Mouse (Mus musculus) cerebellum, adult 9-11 months (tissue): ENCODE results near the gene 4931429L15Rik.

Experiments
- DNase-seq: peaks from one replicate; pipeline ENCODE4 v3.0.0; 2022

The 4931429L15Rik gene

DNA sequence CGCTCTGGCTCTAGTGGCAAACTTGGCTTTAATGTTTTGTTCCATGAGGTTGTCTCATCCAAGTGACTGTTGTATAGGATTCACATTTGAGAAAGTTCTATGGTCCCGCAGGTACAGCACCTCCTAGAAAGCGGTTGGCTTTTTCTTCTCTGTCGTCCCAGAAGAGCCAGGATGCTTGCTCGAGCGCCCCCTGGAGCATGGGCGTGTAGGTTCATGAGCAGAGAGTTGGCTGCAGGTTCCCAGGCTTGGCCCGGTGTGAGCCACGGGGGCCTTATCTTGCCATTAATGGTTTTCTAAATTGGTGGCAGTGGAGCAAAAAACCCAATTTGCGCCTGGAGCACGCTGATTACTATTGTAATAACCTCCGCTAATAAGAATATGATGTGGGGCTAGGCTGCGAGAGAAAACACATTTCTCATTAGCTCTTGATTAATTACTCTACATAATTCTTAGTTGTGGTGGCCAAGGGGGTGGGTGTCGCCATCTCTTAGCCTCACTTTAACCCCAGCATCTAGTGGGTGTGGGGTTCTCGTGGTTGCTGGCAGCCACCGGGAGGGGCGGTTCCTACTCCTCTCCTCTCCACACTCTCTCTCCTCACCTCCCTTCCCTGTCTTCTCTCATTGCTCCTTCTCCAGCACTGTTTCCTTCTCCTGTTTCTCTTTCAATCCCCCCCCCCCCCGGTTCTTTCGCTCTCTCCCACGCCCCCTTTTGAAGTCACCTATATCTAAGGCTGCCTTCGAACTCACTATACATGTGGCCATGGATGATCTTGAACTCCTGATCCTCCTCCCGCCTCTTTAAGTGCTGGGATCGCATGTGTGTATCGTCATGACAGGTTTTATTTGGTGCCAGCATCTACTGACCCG is 8.2 kb upstream of the 4931429L15Rik start:
- DNase-seq = peak; percentile 48

DNA sequence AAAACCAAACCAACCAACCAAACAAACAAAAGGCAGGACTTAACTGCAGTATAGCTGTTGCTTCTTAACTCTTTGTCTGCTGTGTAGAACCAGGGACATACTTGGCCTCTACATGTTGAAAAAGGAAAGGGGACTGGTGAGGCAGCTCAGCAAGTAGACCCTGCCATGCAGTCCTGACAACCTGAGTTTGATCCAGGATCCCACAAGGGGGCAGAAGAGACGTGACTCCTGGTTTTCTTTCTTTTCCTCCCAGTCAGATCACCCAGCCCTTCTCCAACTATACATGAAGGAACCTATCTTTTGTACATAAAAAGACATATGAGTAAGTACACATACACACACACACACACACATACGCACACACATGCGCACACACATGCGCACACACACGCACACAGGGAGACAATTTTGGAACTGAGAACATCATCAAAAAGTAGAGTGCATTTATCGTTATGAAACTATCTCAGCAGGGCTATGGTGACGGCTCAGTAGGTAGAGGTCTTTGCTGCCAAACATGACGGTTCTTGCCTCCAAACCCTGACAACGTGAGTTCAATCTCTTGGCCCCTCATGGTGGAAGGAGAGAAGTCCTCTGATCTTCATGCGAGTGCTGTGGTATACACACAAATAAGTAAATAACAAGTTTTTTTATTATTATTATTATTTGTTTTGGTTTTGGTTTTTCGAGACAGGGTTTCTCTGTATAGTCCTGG is 7.1 kb upstream of the 4931429L15Rik start:
- peak; percentile 24 for DNase-seq

DNA sequence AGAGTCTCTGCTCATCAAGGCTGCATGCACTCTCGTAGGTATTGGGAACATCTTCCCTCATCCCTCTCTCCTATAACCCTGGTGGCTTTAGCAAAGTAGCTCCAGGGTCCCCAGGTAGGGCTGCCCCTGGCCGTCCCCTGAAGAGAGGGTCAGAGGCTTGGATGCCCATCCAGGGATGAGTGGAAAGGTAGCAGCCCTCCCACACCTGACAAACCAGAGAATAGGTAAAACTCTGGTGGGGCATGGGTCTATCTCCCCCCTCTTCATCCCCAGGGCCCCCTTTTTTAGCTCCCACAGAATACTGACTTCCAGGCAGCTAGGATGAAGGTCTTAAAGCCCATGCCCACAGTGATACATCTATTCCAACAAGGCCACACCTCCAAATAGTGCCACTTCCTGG is 675 bp upstream of the 4931429L15Rik start:
- DNase-seq = peak; percentile 0

DNA sequence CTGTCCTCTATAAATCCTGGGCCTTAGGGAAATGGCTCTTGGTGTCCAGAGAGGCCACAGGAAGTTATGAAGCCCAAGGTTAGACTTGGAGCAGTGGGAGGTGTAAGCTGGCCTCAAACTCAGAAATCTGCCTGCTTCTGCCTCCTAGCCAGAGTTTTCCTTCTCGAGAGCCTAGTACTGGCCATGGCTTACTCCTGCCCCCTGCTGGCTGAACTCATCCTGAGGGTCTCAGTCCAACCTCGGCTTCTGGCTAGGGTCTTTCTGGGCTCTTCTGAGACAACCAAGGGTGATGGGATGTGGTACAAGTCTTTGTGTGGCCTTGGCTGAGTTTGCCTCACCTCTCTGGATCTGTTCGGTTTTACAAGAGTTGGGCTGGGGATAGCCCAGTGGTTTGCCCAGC is 1.8 kb downstream of the 4931429L15Rik start:
- DNase-seq = no peak

DNA sequence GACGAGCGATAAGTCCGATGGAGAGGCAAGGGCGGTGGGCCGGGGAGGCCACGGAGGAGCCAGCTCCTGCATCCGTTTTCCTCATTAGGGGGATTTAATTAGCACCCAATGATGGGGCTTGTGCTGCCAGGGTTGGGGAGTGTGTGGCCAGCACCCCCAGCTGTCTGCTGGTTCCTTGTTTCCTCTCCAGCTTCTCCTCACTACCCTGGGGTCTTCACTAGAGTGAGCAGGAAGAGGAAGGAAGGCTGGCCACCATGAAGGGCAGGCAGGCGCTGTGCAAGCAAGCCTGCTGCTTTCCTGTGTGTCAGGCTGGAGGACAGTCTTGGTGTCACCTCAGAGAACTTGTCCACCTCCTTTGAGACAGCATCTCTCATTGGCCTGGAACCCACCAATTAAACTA is 2.9 kb downstream of the 4931429L15Rik start:
- DNase-seq = no peak

DNA sequence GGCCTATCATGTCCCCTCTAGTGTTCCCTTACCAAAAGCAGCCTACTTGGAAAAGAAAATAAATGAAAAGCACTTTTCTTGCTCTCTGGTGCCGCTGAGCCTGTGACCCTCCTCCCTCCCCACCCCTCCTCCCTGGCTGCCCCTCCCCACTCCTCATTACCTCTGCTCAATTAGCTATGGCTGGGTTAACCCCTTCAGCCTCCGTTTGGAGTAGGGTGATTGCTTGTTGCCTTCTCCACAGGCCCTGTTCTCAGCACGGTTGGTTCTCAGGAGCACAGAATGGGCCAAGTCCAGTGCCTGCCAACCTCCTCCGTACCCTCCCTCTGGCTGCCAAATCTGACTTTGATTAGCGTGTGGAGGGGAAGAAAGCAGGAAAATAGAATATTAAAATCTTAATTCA is 3.4 kb downstream of the 4931429L15Rik start:
- DNase-seq = no peak

DNA sequence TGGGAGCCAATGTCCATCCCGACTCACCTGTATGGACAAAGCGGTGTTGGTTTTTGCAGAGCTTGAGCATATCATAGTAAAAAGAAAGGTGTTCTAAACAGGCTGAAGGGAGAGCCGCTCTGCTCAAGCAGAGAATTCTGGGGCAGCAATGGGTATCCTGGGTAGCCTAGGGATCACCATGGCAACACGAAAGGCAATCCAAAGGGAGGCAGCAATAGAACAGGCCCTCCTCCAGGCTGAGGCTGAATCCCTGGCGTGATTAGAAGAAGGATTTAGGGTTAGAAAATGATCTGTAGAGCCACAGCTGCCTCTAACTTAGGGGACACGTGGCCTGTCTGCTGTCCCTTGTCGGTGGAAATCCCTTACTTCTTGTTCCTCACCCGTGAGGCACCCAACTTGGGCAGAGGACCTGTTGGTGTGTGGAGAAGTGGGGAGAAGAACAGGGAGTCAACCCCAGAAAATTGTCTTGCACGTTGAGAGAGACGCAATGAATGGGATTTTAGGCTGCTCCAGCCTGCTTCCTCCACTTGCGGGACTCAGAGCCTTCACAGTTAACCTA is 3.9 kb downstream of the 4931429L15Rik start:
- no peak for DNase-seq

DNA sequence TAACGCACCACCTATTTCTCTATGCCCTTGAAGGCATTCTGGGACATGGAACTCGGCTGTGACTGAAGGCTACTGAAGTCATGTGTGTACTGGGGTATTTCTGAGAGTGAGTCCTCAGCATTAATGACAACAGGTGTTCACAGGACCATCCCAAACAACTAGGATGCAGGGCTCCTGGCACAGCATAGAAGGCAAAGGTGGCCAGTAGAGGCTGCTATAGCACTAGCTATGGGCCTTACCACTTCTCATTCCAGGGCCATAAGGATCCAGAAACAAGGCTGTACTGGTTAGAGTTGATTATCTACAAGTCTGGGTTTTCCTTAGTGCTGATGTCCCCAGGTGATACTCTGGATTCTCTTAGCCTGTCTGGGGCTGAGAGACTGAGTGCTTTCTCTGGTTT is 4.9 kb downstream of the 4931429L15Rik start:
- no peak for DNase-seq

DNA sequence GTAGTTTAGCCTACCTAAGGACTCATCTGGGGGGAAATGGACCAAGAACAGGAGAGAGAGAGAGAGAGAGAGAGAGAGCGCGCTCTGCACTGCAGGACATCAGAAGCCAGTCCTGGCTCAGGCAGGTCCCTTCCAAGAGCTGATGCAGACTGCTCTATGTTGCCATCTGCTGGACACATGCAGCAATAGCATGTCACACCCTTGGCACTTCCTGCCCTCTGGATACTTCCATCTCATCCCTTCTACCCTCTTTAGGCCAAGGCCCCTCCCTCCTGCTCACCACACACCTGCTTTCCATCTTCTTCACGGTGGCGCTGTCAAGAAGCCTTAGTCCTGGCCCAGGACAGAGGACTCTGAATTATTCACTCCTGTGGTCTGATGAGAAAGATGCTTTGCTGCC is 5.3 kb downstream of the 4931429L15Rik start:
- DNase-seq = peak; percentile 82

DNA sequence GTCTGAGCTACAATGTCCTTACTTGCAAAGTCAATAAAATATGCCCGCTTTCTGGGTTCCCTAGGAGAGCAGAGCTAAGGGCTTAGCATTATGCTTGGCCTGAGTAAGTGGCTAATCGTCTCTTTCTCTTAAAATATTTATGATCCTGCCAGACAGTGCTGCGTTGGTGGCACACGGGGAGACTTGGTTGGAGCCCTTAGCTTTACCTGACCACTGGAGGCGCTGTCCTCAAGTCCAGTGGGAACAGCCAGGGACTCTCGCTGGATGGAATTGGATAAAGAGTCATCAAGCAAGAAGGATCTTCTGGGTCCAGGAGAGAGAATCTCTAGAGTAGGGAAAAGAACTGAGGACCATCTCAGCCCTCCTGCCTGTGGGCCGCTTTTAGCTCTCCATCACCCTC is 10.7 kb downstream of the 4931429L15Rik start:
- DNase-seq = no peak

DNA sequence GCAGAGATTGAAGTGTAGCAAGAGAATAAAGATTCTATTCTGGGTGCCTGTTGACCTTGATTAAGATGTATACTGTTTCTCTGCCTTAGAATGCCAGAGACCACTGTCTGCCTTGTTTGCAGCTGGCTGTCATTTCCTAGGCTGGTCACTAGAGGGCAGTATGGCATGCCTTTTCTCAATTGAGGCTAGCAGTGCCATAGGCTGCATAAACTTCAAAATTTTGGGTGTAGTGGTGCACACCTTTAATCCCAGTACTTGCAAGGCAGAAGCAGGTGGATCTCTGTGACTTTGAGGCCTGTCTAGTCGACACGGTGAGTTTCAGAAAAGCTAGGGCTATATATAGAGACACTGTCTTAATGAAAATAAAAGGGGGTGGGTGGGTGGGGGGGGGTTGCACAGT is 17.6 kb downstream of the 4931429L15Rik start:
- DNase-seq = no peak

DNA sequence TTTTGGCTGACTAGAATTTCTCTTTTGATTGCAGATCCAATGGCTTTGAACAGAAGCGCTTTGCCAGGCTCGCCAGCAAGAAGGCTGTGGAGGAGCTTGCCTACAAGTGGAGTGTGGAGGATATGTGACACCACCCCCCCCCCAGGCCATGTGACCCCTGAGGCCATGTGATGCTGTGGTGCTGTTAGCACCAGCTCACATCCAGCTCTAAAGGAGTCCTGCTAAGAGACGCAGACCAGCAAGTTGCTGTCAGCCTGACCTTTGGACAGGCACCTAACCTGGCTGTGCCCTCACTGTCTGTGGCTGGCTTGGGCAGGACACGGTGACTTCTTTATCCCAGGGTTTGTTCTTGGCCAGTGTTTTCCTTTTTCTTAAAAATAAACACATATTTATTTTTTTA is 21.4 kb downstream of the 4931429L15Rik start:
- no peak for DNase-seq

DNA sequence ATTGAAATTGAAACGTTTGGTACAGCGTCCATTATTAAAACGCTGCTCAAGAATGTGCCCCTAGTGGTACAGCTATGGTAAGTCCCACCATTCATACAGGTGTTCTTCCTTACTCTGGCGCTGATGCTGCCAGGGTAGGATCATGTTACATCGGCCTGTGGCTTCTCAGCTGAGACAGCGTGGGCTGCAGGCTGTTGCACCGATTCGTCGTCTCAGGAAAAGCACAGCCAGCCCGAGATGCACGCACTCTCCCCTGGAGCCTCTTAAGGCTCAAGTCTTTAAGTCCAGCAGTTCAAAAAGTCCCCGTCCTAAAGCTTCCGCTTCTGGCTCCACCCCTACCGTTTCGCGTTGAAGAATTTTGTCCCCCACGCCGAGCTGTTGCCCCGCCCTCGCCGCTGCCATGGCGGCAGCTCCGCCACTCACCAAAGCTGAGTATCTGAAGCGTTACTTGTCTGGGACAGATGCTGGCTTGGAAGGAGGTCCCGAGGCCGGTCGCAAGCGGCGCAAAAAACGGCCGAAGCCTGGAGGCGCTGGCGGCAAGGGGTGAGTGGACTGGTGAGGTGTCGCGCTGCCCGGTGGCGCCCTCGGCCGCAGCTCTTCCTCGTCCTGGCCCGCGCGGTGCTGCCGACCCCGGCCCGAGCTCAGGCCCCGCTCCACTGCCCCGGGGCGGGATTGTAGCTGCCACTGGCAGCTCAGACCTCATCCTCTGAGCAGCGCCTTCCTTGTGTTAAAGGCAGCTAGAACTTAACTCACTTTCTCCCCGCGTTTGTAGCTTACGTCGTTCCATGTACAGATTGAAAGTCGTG is 37.0 kb downstream of the 4931429L15Rik start, which contains the start of gene Bud13:
Bud13 (plus strand) TSS at position 378 of the 806 bp plus-strand sequence.
- peak; percentile 88 for DNase-seq

DNA sequence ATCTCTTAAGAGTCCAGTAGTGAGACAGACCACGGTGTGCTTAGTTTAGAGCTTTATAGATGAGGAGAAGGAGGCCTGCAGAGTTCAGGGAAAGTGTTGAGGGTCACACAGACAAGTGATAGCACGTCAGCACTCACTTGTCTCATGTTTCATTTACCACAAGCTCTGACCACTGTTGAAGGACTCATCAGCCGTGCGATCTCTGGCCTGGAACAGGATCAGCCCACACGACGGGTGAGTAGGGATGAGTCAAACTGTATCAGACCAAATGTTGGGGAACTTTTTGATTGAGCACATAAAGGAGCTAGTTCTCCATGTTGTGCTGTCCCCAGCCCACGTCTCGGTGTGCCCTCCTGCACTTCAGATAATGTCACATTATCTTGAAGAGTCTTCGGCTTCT is 45.3 kb downstream of the 4931429L15Rik start:
- no peak for DNase-seq

DNA sequence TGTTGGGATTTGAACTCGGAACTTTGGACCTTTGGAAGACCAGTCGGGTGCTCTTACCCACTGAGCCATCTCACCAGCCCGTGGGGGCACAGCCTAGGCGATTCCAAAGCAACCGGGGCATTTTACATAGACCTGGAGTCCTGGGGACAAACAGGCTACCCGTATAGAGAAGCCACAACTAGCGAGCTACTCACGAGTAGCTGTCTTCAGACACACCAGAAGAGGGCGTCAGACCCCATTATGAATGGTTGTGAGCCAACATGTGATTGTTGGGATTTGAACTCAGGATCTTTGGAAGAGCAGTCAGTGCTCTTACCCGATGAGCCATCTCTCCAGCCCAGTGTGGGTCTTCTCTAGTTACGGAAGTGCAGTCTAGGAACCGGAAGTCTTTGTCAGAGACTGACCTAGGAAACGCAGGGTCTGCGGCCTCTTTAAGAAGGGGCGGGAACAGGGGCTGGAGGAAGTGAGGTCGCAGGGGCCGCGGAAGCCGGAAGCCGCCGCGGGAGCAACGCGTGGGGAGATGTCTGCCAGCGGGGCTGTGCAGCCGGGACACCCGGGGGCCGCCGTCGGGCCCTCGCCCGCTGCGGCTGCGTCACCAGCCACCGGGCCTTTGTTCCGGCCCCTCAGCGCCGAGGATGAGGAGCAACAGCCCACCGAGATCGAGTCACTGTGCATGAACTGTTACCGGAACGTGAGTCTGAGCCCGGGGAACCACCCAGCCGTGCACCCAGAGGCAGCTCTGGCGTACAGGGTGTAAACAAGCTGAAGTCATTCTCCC is 46.9 kb downstream of the 4931429L15Rik start, which contains the start of gene Zpr1:
Zpr1 (plus strand) TSS at position 388 of the 778 bp plus-strand sequence.
- DNase-seq = peak; percentile 90

DNA sequence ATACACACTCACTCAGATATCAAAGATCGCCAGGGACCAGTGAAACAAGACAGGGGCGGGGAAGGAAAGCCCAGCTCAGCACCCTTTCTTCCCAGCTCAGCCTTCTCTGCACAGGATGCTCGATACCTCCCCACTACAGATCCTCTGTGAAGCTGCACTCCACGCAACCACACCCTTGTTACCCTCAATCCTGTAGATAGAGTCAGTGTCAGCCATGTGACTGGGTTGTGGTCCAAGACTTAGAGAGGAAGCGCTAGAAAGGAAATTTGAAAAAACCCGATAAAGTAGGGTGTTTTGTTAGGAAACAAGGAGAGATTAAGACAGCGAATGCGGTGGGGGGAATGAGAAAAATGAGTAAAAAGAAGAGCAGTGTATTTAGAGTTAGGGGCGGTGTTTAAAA is 47.7 kb downstream of the 4931429L15Rik start:
- DNase-seq = no peak

DNA sequence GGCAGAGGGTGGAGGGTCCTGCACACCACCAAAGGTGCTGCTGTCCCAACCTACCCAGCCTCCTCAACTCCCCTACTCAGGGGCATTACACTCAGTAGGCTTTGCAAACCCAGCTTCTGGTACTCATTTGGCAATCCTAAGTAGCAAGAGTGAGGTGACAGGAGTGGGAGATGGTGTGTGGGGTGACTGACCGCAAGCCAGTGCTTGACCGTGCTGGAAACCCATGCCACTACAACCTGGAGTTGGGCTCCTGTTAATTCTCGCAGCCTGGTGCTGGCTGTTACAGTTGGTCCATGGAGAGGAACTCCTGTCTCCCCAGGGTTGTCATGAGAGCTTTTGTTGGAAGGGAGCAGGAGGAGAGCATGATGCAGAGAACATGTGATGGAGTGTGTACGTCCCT is 49.0 kb downstream of the 4931429L15Rik start:
- no peak for DNase-seq

DNA sequence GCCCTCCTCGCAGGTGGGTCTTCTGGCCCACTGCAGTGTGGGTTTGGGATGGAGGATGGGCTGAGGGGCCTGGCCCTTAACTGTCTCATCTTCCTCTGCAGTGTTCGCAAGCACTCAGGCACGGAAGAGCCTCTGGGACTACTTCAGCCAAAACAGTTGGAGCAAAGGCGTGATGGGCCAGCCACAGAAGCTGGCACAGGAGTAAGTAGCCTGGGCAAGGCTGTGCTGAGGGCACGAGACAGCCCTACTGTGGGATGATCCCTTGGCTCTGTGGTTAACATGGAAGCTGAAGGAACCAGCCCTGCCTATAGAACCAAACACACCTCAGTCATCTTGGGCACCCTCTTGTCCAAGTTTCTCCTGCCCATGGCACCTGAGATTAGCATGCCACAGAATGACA is 50.7 kb downstream of the 4931429L15Rik start:
- no peak for DNase-seq

DNA sequence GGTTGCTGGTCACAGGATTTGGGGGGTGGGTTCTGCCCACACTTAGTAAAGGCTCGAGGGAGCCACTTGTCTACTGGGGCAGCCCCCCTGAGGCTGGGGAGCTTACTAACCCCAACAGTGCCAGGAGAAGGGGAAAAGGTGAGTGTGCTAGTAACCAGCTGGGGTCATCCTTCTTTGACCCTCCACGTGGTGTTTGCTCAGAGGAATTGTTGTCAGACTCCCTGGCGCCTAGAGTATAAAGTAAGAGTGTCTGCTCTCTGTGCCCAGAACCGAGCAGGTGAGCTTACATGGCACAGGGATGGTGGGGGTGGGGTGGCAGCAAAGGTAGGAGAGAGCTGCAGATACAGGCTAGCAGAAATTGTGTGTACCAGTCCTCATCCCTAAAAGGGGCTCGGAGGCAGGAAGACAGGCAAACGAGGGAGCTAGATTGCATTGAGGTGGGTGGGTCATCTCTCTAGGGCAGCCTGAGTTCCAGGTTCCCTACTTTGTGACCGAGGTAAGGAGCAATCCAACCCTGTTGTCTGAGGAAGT is 51.4 kb downstream of the 4931429L15Rik start, which contains the start of gene Apoa5:
Apoa5 (plus strand) TSS at position 291 of the 531 bp plus-strand sequence.
- DNase-seq = no peak

DNA sequence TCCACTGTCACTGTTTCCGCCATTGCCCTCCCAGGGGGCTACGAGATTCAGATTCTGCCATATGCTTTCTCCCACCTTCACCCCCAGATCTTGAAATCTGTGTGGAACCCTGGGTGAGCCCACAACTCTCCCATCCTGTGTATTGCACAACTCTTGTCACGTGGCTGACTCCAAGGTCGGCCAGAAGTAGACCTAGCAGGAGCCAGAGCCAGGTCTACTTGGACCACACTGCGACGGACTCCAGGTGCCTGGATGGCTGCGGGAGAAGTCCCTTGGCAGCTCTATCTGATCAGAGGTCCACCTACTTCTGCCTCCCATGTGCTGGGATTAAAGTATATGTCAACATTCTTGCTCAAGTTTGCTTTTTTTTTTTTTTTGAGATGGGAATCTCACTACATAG is 58.7 kb downstream of the 4931429L15Rik start:
- no peak for DNase-seq

DNA sequence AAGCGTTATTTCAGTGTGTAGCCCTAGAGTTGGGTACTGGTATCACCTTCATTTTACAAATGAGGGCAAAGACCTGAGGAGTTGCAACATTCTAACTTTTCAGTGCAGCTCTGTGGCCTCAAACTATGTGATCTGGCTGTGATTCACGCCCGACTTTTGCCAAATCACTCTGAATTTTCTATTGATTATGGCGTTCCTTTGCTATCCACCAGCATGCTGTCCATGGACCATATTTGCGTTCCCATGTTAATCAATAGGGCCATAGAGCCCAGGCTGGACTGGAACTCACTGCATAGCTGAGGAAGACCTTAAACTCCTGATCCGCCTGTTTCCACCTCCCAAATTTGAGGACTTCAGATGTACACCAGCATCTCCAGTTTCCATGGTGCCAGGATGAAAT is 60.7 kb downstream of the 4931429L15Rik start:
- DNase-seq = no peak

DNA sequence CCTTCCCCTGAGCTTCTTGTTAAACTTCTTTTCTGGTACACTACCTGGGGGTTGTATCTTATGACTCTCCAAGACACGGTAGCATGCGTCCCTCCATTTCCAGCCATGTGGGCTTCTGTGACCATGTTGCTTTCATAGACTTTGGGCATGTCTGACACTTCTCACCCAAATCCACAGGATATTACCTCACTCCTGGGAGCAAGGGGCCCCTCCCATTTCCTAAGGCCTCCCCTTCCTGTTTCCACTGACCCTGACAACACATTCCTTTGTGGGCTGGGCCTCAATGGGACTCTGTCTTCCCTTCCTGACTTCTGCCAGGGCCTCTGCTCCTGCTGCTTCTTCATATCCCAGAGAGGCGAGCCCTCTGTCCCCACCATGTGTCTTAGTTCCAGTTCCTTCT is 62.2 kb downstream of the 4931429L15Rik start:
- DNase-seq = no peak
